Mouse (Mus musculus) brain, embryonic 14.5 days (tissue): Measurements from ENCODE around the gene Lat.

Experiments
- CTCF ChIP-seq: fragments of 200-500 bp; IDR thresholded peaks from 2 replicates; pipeline ENCODE4 v1.5.1; 2012; ENCODE audit warnings: inconsistent platforms, mild to moderate bottlenecking, moderate library complexity, borderline replicate concordance; ENCODE audit not compliant: insufficient read depth, insufficient read length; ENCODE audit errors: extremely low read depth
- POLR2A ChIP-seq: fragments of 200-500 bp; IDR thresholded peaks from 2 replicates; pipeline ENCODE4 v1.6.1; 2012; ENCODE audit warnings: mild to moderate bottlenecking, inconsistent platforms, borderline replicate concordance; ENCODE audit not compliant: poor library complexity, insufficient read depth, insufficient read length, severe bottlenecking; ENCODE audit errors: extremely low read depth

- TF ChIP-seq POLR2A (no peak), CTCF (no peak)
Observed at GRCm38 (mm10) chr7:126345969-126346368, 23.4 kb downstream of the Lat start.
